Mouse (Mus musculus): ENCODE results near the gene Pianp.

- TF ChIP-seq CTCF (IDR thresholded peaks at IDR 0.05) (no peak), EP300 (IDR thresholded peaks at IDR 0.05) (no peak)
Measured at GRCm38 (mm10) chr6:124995831-124996403, 577 bp upstream of the Pianp start.

All from lung, postnatal 0 days (tissue).